Mouse (Mus musculus) liver, adult (tissue): Measurements from ENCODE around the gene Cuedc2.

Source experiments
- GATA4 ChIP-seq: IDR thresholded peaks from 2 replicates; pipeline ENCODE4 v1.6.1; 2014; ENCODE audit warnings: mild to moderate bottlenecking, low read length; ENCODE audit not compliant: insufficient replicate concordance

Cuedc2 gene

GRCm38 (mm10) chr19:46349550-46349949 lies 11.0 kb upstream of the Cuedc2 start:
- no peak for TF ChIP-seq GATA4

GRCm38 (mm10) chr19:46348761-46349458 lies 10.4 kb upstream of the Cuedc2 start:
- no peak for TF ChIP-seq GATA4

GRCm38 (mm10) chr19:46347936-46348668 lies 9.6 kb upstream of the Cuedc2 start:
- TF ChIP-seq GATA4: no peak; the same call in 1 of the 2 replicates

GRCm38 (mm10) chr19:46347146-46347545 lies 8.6 kb upstream of the Cuedc2 start:
- no peak for TF ChIP-seq GATA4

GRCm38 (mm10) chr19:46344710-46345419 lies 6.4 kb upstream of the Cuedc2 start:
- no peak for TF ChIP-seq GATA4

- TF ChIP-seq GATA4: no peak
Measured at GRCm38 (mm10) chr19:46339287-46339971, 927 bp upstream of the Cuedc2 start.

GRCm38 (mm10) chr19:46338942-46339286 lies 412 bp upstream of the Cuedc2 start:
- TF ChIP-seq GATA4: no peak

- no peak for TF ChIP-seq GATA4
Measured at GRCm38 (mm10) chr19:46337719-46338330, 677 bp downstream of the Cuedc2 start.

GRCm38 (mm10) chr19:46333906-46334305 lies 4.6 kb downstream of the Cuedc2 start:
- TF ChIP-seq GATA4: no peak

GRCm38 (mm10) chr19:46332721-46333339 lies 5.7 kb downstream of the Cuedc2 start:
- no peak for TF ChIP-seq GATA4

- TF ChIP-seq GATA4: no peak
Measured at GRCm38 (mm10) chr19:46331936-46332335, 6.6 kb downstream of the Cuedc2 start.

GRCm38 (mm10) chr19:46331326-46331725 lies 7.2 kb downstream of the Cuedc2 start:
- TF ChIP-seq GATA4: no peak

- no peak for TF ChIP-seq GATA4
Measured at GRCm38 (mm10) chr19:46330696-46331095, 7.8 kb downstream of the Cuedc2 start.

GRCm38 (mm10) chr19:46329951-46330350 lies 8.6 kb downstream of the Cuedc2 start:
- TF ChIP-seq GATA4: no peak
